Comparison of ENCODE assay signal across 23 mouse cellular contexts in the genomic region with DNA sequence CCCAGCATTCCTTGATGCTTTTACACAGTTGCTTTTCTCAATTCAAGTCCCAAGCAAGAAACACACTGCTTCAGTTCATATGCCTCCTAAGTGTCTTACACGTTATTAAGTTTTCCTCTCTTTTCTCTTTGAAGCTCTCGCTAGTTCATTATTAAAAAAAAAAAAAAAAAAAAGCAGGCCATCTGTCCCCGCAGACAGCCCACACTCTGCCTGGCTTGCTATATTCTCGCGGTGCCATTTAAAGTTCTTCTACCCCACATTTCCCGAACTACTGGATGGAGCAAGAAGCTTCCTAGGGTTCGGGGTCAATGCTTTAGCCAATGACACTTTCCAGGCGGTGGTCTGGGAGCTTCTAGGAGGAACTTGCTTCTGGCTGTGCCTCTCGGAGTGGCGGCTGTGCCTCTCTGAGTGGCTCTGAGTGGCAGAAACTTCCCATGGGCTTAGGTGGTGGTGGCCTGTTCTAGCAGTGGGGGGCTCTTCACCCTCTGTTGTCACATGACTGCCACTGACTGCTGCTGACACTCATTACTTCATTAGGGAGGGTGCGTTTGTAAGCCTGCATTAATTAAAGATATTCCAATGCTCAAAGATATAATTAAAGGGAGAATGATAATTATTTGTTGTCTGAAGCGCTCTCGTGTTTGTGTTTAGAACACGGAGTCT. TPM values are rescaled to one million over a fixed set of nuclear protein-coding genes. Genes with fewer than 3 reads are reported as not detected.
DNase-seq lines count a peak whose midpoint lies in the region; ATAC-seq lines count a peak whose summit lies in the region.
"Had no signal": no experiment of that assay in that cellular context is flagged by ENCODE, and none has a peak within 500 bp of the region (broad histone marks: within the 10 kb centered on the region; RNA-seq: fewer than 3 reads in every experiment).

No protein-coding gene starts in this region.

- no peak for DNase-seq in forebrain, embryonic 10.5 days (ENCODE audit: extremely low spot score, low spot score)
- DNase-seq in midbrain, embryonic 11.5 days (ENCODE audit: low spot score, missing footprints): peak; percentile 78
- no peak for DNase-seq in midbrain, embryonic 10.5 days (ENCODE audit: low spot score)
- DNase-seq in forebrain, embryonic 14.5 days (ENCODE audit: low spot score): peak; percentile 37
- DNase-seq in thymus, postnatal 14 days: no peak
- DNase-seq in spleen, postnatal 36 days (ENCODE audit: low spot score in 2 of 2): no peak
- DNase-seq: adrenal gland, postnatal 14 days; cerebellum, adult 8-10 months; cerebellum, postnatal 14 days; embryo, embryonic 11 days; gastrocnemius, postnatal 10 days; heart, adult 2 months; heart, postnatal 14 days had no signal

- no peak overlapping the region for H3K4me3 ChIP-seq in forebrain, embryonic 13.5 days
- H3K4me3 ChIP-seq in forebrain, embryonic 10.5 days: no peak overlapping the region
- no peak overlapping the region for H3K4me3 ChIP-seq in midbrain, embryonic 11.5 days (ENCODE audit: low read depth, low read length)
- no peak overlapping the region for H3K4me3 ChIP-seq in midbrain, embryonic 10.5 days
- no peak overlapping the region for H3K4me3 ChIP-seq in forebrain, embryonic 14.5 days (ENCODE audit: low read depth, low read length)
- H3K4me3 ChIP-seq: embryonic facial prominence, embryonic 15.5 days; erythroblast, embryonic 14.5 days; heart, adult 2 months; heart, embryonic 15.5 days; hindbrain, embryonic 10.5 days; intestine, embryonic 15.5 days had no signal

- WGBS in forebrain, embryonic 13.5 days: 51% methylated on average over 14 of the region's 14 CpGs
- WGBS in forebrain, embryonic 10.5 days: 76% methylated on average over 14 of the region's 14 CpGs
- WGBS in midbrain, embryonic 11.5 days: 76% methylated on average over 14 of the region's 14 CpGs
- 82% methylated on average over 14 of the region's 14 CpGs for WGBS in midbrain, embryonic 10.5 days
- WGBS in forebrain, embryonic 14.5 days: 39% methylated on average over 14 of the region's 14 CpGs

- H3K27me3 ChIP-seq in forebrain, embryonic 13.5 days: no peaks in the 10 kb centered on the region
- H3K27me3 ChIP-seq in forebrain, embryonic 10.5 days (ENCODE audit: poor library complexity, severe bottlenecking): 0 out of 2 replicates have a peak, but pooled peaks cover under 1% of the 10 kb centered on the region
- no peaks in the 10 kb centered on the region for H3K27me3 ChIP-seq in midbrain, embryonic 11.5 days (ENCODE audit: control insufficient read depth, insufficient read depth, low read length)
- H3K27me3 ChIP-seq in midbrain, embryonic 10.5 days (ENCODE audit: low read depth, poor library complexity, severe bottlenecking): peaks cover 1% of the 10 kb centered on the region; the same call in 1 of the 2 replicates
- no peaks in the 10 kb centered on the region for H3K27me3 ChIP-seq in forebrain, embryonic 14.5 days (replicated peaks; ENCODE audit: control insufficient read depth, insufficient read depth, low read length)
- H3K27me3 ChIP-seq: embryonic facial prominence, embryonic 15.5 days; heart, embryonic 15.5 days; intestine, embryonic 15.5 days; Patski had no signal

- H3K36me3 ChIP-seq in forebrain, embryonic 13.5 days (ENCODE audit: poor library complexity, severe bottlenecking): peaks cover 7% of the 10 kb centered on the region; the same call in 1 of the 2 replicates
- peaks cover 22% of the 10 kb centered on the region for H3K36me3 ChIP-seq in forebrain, embryonic 10.5 days (replicated peaks)
- no peaks in the 10 kb centered on the region for H3K36me3 ChIP-seq in midbrain, embryonic 11.5 days (ENCODE audit: control insufficient read depth, insufficient read depth, low read length)
- peaks cover 22% of the 10 kb centered on the region for H3K36me3 ChIP-seq in midbrain, embryonic 10.5 days
- no peaks in the 10 kb centered on the region for H3K36me3 ChIP-seq in forebrain, embryonic 14.5 days (ENCODE audit: control insufficient read depth, insufficient read depth, low read length)
- H3K36me3 ChIP-seq: embryonic facial prominence, embryonic 15.5 days; heart, embryonic 15.5 days; intestine, embryonic 15.5 days had no signal

- H3K9ac ChIP-seq in forebrain, embryonic 13.5 days: no peak overlapping the region
- H3K9ac ChIP-seq in midbrain, embryonic 11.5 days (ENCODE audit: low read length): no peak overlapping the region
- no peak overlapping the region for H3K9ac ChIP-seq in forebrain, embryonic 14.5 days (ENCODE audit: low read length)
- H3K9ac ChIP-seq: embryonic facial prominence, embryonic 15.5 days; heart, embryonic 15.5 days; hindbrain, embryonic 14.5 days; intestine, embryonic 15.5 days had no signal

- peak; percentile 74 for ATAC-seq in forebrain, embryonic 13.5 days
- ATAC-seq in midbrain, embryonic 11.5 days (ENCODE audit: low FRiP score): no peak
- peak; percentile 76 for ATAC-seq in forebrain, embryonic 14.5 days
- ATAC-seq: activated CD4-positive, CD25-positive, alpha-beta regulatory T cell, adult 4 months; intestine, embryonic 15.5 days; Patski had no signal

- H3K4me1 ChIP-seq in forebrain, embryonic 13.5 days: peaks cover 23% of the 10 kb centered on the region
- 0 out of 2 replicates have a peak, but pooled peaks cover 5% of the 10 kb centered on the region for H3K4me1 ChIP-seq in forebrain, embryonic 10.5 days
- no peaks in the 10 kb centered on the region for H3K4me1 ChIP-seq in midbrain, embryonic 11.5 days (ENCODE audit: control insufficient read depth, insufficient read depth, low read length)
- peaks cover 3% of the 10 kb centered on the region; the same call in 1 of the 2 replicates for H3K4me1 ChIP-seq in midbrain, embryonic 10.5 days
- no peaks in the 10 kb centered on the region for H3K4me1 ChIP-seq in forebrain, embryonic 14.5 days (ENCODE audit: control insufficient read depth, insufficient read depth, low read length)
- H3K4me1 ChIP-seq: embryonic facial prominence, embryonic 15.5 days; heart, embryonic 15.5 days; hindbrain, embryonic 10.5 days; intestine, embryonic 15.5 days had no signal

- H3K9me3 ChIP-seq in forebrain, embryonic 13.5 days (replicated peaks): peaks cover 9% of the 10 kb centered on the region; the same call in 1 of the 2 replicates
- H3K9me3 ChIP-seq in forebrain, embryonic 10.5 days: peaks cover 16% of the 10 kb centered on the region
- H3K9me3 ChIP-seq in midbrain, embryonic 11.5 days (ENCODE audit: control insufficient read depth, low read length): peaks cover 5% of the 10 kb centered on the region; the same call in 1 of the 2 replicates
- peaks cover 16% of the 10 kb centered on the region for H3K9me3 ChIP-seq in midbrain, embryonic 10.5 days (replicated peaks)
- peaks cover 7% of the 10 kb centered on the region; the same call in 1 of the 2 replicates for H3K9me3 ChIP-seq in forebrain, embryonic 14.5 days (replicated peaks; ENCODE audit: control insufficient read depth, low read length)
- H3K9me3 ChIP-seq: embryonic facial prominence, embryonic 15.5 days; heart, embryonic 15.5 days; intestine, embryonic 15.5 days had no signal

- no peak overlapping the region for H3K4me2 ChIP-seq in forebrain, embryonic 13.5 days
- no peak overlapping the region for H3K4me2 ChIP-seq in midbrain, embryonic 11.5 days
- no peak overlapping the region for H3K4me2 ChIP-seq in forebrain, embryonic 14.5 days (ENCODE audit: low read length)
- H3K4me2 ChIP-seq: embryonic facial prominence, embryonic 15.5 days; heart, embryonic 11.5 days; heart, embryonic 15.5 days; hindbrain, embryonic 14.5 days; intestine, embryonic 15.5 days had no signal

- H3K27ac ChIP-seq in forebrain, embryonic 13.5 days: peak overlapping the region; percentile 31; the same call in 1 of the 2 replicates
- no peak overlapping the region for H3K27ac ChIP-seq in forebrain, embryonic 10.5 days
- H3K27ac ChIP-seq in midbrain, embryonic 11.5 days (ENCODE audit: low read depth, low read length): no peak overlapping the region
- H3K27ac ChIP-seq in midbrain, embryonic 10.5 days (replicated peaks): no peak overlapping the region
- H3K27ac ChIP-seq in forebrain, embryonic 14.5 days (ENCODE audit: low read depth, low read length): peak overlapping the region; percentile 30; the same call in 1 of the 2 replicates
- H3K27ac ChIP-seq: embryonic facial prominence, embryonic 15.5 days; heart, adult 2 months; heart, embryonic 15.5 days; hindbrain, embryonic 10.5 days; hindbrain, embryonic 14.5 days; intestine, embryonic 15.5 days had no signal

RNA-seq across cellular contexts. Expression of a gene that starts 38.2 kb away (rescaled TPM):
- polyA plus RNA-seq in forebrain, embryonic 13.5 days (2015; fragmentation: Nextera tagmentation; extraction: Ambion mirVana): 10.9 and 12.4 TPM in 2 replicates
- polyA plus RNA-seq in forebrain, embryonic 10.5 days (2016; fragmentation: Nextera tagmentation; extraction: Ambion mirVana): 5.4 and 6.3 TPM in 2 replicates
- 9.7 and 10.1 TPM in 2 replicates for polyA plus RNA-seq in midbrain, embryonic 11.5 days (2014; fragmentation: Nextera tagmentation; extraction: Ambion mirVana)
- polyA plus RNA-seq in midbrain, embryonic 10.5 days (2016; fragmentation: Nextera tagmentation; extraction: Ambion mirVana): 5.6 and 7.2 TPM in 2 replicates
- polyA plus RNA-seq in forebrain, embryonic 14.5 days (2014; fragmentation: Nextera tagmentation; extraction: Ambion mirVana): 10.9 and 13.3 TPM in 2 replicates

Comparison
In these comparisons a context has a peak if more than half of its experiments do, and no peak if none do; other contexts are left out.
1. H3K27ac ChIP-seq: peak in forebrain, embryonic 13.5 days (single experiment) and forebrain, embryonic 14.5 days (single experiment); none in forebrain, embryonic 10.5 days (single experiment), midbrain, embryonic 11.5 days (single experiment) and midbrain, embryonic 10.5 days (single experiment).
2. DNase-seq: peak in midbrain, embryonic 11.5 days (single experiment) and forebrain, embryonic 14.5 days (single experiment); none in forebrain, embryonic 10.5 days (single experiment), midbrain, embryonic 10.5 days (single experiment), thymus, postnatal 14 days (single experiment) and spleen, postnatal 36 days (0 of 2).